Mouse (Mus musculus): Measurements from ENCODE around the gene 1700014D04Rik. TPM values are rescaled to one million over a fixed set of nuclear protein-coding genes. Genes with fewer than 3 reads are reported as not detected.
"Not testable (repeated sequence)": the region's sequence is repeated elsewhere in the genome, so short reads cannot be mapped to it uniquely, and the experiment has no call there.

1700014D04Rik gene
- polyA plus RNA-seq, 1 experiment from 2014 or later, result not detected

- H3K9me3 ChIP-seq (replicated peaks; ENCODE audit: low read length), result no peaks in the 10 kb centered on the region
- no peak overlapping the region for H3K4me2 ChIP-seq (ENCODE audit: low read length)
- H3K9ac ChIP-seq (ENCODE audit: low read depth, low read length), result no peak overlapping the region
- 72% methylated on average over 10 of the region's 10 CpGs for WGBS
- H3K27me3 ChIP-seq (ENCODE audit: insufficient read depth, low read length), result no peaks in the 10 kb centered on the region
- no peak overlapping the region for H3K27ac ChIP-seq
- H3K36me3 ChIP-seq (ENCODE audit: insufficient read depth, low read length), result no peaks in the 10 kb centered on the region
- ATAC-seq (replicated peaks; ENCODE audit: low FRiP score, low read depth) (no peak), DNase-seq (ENCODE audit: low spot score) (no peak)
- no peaks in the 10 kb centered on the region for H3K4me1 ChIP-seq (replicated peaks; ENCODE audit: insufficient read depth, low read length)
- H3K4me3 ChIP-seq (replicated peaks; ENCODE audit: low read depth, low read length), result no peak overlapping the region
- TF ChIP-seq CTCF (IDR thresholded peaks at IDR 0.05; ENCODE audit: low read depth), result peak; percentile 60
Observed at GRCm38 (mm10) chr13:59741697-59742096, 4.9 kb downstream of the 1700014D04Rik start.

- H3K9ac ChIP-seq (ENCODE audit: low read depth, low read length), result no peak overlapping the region
- no peaks in the 10 kb centered on the region for H3K27me3 ChIP-seq (ENCODE audit: insufficient read depth, low read length)
- no peak for ATAC-seq (replicated peaks; ENCODE audit: low FRiP score, low read depth)
- no peak for DNase-seq (ENCODE audit: low spot score)
- TF ChIP-seq CTCF (IDR thresholded peaks at IDR 0.05; ENCODE audit: low read depth), result no peak
- H3K9me3 ChIP-seq (replicated peaks; ENCODE audit: low read length), result no peaks in the 10 kb centered on the region
- H3K4me3 ChIP-seq (replicated peaks; ENCODE audit: low read depth, low read length), result no peak overlapping the region
- H3K27ac ChIP-seq, result no peak overlapping the region
- 66% methylated on average over 11 of the region's 11 CpGs for WGBS
- H3K36me3 ChIP-seq (ENCODE audit: insufficient read depth, low read length), result no peaks in the 10 kb centered on the region
- H3K4me1 ChIP-seq (replicated peaks; ENCODE audit: insufficient read depth, low read length), result no peaks in the 10 kb centered on the region
- no peak overlapping the region for H3K4me2 ChIP-seq (ENCODE audit: low read length)
Observed at GRCm38 (mm10) chr13:59741096-59741495, 5.5 kb downstream of the 1700014D04Rik start.

DNA sequence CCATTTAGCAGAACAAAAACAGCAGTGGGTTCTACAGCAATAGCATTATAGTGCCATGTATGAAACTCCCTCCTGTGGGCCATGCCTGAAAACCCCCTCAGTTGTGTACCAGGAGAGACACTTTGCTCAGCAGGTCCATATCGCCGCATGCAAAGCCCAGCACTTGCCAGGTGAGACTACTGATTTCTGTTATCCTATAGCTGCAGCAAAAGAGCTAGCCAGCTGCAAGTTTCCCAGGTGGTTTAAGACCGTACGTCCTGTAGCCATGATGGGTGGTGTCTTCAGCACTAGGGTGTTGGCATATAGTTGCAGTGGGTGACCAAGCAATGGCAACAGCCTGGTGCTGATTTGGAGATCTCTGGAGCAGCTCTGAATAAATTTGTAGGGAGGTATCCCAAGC, 7.2 kb downstream of the 1700014D04Rik start:
- 91% methylated on average over 4 of the region's 4 CpGs for WGBS
- no peak for DNase-seq (ENCODE audit: low spot score)
- Histone ChIP-seq H3K27ac (no peak overlapping the region), H3K4me1 (replicated peaks; ENCODE audit: insufficient read depth, low read length) (no peaks in the 10 kb centered on the region), H3K4me2 (ENCODE audit: low read length) (no peak overlapping the region), H3K36me3 (ENCODE audit: insufficient read depth, low read length) (no peaks in the 10 kb centered on the region), H3K9me3 (replicated peaks; ENCODE audit: low read length) (no peaks in the 10 kb centered on the region), H3K4me3 (replicated peaks; ENCODE audit: low read depth, low read length) (no peak overlapping the region), H3K27me3 (ENCODE audit: insufficient read depth, low read length) (no peaks in the 10 kb centered on the region), H3K9ac (ENCODE audit: low read depth, low read length) (no peak overlapping the region)
- no peak for TF ChIP-seq CTCF (IDR thresholded peaks at IDR 0.05; ENCODE audit: low read depth)
- ATAC-seq (replicated peaks; ENCODE audit: low FRiP score, low read depth), result no peak

DNA sequence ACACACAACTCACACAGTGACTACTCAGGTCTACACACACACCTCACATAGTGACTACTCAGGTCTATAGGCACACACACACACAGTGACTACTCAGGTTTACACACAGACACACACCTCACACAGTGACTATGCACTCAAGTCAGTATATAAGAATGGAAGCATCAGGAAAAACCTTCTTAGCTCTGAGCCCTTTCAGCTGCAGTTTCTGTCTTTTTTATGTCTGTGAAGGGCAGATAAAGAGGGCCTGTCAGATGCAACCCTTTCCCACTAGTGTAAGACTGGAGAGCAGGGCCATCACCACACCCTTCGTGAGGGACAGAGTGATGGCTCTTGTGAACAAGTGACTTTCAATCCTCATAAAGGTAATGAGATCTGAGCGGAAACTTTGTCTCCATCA, 8.1 kb downstream of the 1700014D04Rik start:
- Histone ChIP-seq H3K4me1 (replicated peaks; ENCODE audit: insufficient read depth, low read length) (no peaks in the 10 kb centered on the region), H3K9me3 (replicated peaks; ENCODE audit: low read length) (no peaks in the 10 kb centered on the region), H3K36me3 (ENCODE audit: insufficient read depth, low read length) (no peaks in the 10 kb centered on the region), H3K27ac (no peak overlapping the region), H3K9ac (ENCODE audit: low read depth, low read length) (no peak overlapping the region), H3K4me3 (replicated peaks; ENCODE audit: low read depth, low read length) (no peak overlapping the region), H3K27me3 (ENCODE audit: insufficient read depth, low read length) (no peaks in the 10 kb centered on the region), H3K4me2 (ENCODE audit: low read length) (no peak overlapping the region)
- ATAC-seq (replicated peaks; ENCODE audit: low FRiP score, low read depth), result no peak
- WGBS, result 79% methylated on average over 2 of the region's 2 CpGs
- no peak for DNase-seq (ENCODE audit: low spot score)
- TF ChIP-seq CTCF (IDR thresholded peaks at IDR 0.05; ENCODE audit: low read depth), result no peak

DNA sequence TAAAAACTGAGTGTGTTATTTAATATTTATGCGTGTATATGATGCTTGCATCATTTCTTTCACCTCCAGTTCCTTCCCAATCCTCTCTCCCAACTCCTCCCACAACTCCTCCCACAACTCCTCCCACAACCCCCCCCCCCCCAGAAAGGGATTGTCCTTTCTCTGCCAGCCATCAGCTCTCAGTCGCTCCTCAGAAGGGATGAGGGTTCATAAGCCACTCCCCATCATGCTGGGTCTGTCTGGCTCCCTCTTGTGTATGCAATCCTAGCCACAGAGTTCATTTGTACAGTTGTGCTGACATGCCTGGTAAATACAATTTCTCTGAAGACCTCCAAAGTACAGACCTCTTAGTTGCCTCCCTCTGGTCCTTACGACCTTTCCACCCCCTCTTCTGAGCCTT, 11.4 kb downstream of the 1700014D04Rik start:
- TF ChIP-seq CTCF (IDR thresholded peaks at IDR 0.05; ENCODE audit: low read depth), result peak; percentile 55; the same call in 1 of the 2 replicates
- no peak overlapping the region for H3K9ac ChIP-seq (ENCODE audit: low read depth, low read length)
- no peaks in the 10 kb centered on the region for H3K4me1 ChIP-seq (replicated peaks; ENCODE audit: insufficient read depth, low read length)
- peak; percentile 83 for DNase-seq (ENCODE audit: low spot score)
- H3K36me3 ChIP-seq (ENCODE audit: insufficient read depth, low read length), result no peaks in the 10 kb centered on the region
- H3K9me3 ChIP-seq (replicated peaks; ENCODE audit: low read length), result no peaks in the 10 kb centered on the region
- no peak overlapping the region for H3K4me3 ChIP-seq (replicated peaks; ENCODE audit: low read depth, low read length)
- WGBS, result 27% methylated on average over 3 of the region's 3 CpGs
- no peaks in the 10 kb centered on the region for H3K27me3 ChIP-seq (ENCODE audit: insufficient read depth, low read length)
- ATAC-seq (replicated peaks; ENCODE audit: low FRiP score, low read depth), result no peak; the same call in 1 of the 2 replicates
- H3K27ac ChIP-seq, result no peak overlapping the region
- no peak overlapping the region for H3K4me2 ChIP-seq (ENCODE audit: low read length)

GRCm38 (mm10) chr13:59734347-59734746, 12.2 kb downstream of the 1700014D04Rik start:
- not testable (repeated sequence) for H3K27ac ChIP-seq; H3K9me3 ChIP-seq (replicated peaks; ENCODE audit: low read length); H3K36me3 ChIP-seq (ENCODE audit: insufficient read depth, low read length); H3K27me3 ChIP-seq (ENCODE audit: insufficient read depth, low read length); ATAC-seq (replicated peaks; ENCODE audit: low FRiP score, low read depth); DNase-seq (ENCODE audit: low spot score); H3K4me1 ChIP-seq (replicated peaks; ENCODE audit: insufficient read depth, low read length); H3K4me2 ChIP-seq (ENCODE audit: low read length); H3K9ac ChIP-seq (ENCODE audit: low read depth, low read length); H3K4me3 ChIP-seq (replicated peaks; ENCODE audit: low read depth, low read length)
- WGBS, result 30% methylated on average over 6 of the region's 6 CpGs

DNA sequence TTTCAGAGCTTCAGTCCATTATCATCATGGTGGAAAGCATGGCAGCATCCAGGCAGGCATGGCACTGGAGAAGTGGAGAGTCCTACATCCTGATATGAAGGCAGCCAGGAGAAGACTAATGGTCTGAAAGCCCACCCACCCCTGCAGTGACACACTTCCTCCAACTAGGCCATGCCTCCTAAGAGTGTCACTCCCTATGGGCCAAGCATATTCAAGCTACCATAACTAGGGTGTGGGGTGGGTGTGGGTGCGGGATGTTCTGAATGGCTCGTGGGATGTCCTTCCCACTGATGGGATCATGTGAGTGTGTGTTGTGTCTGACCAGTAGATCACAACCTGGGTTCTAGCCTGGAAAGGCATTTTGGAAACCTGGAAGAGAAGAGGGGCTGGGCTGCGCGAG, 12.6 kb downstream of the 1700014D04Rik start:
- no peak overlapping the region for H3K4me2 ChIP-seq (ENCODE audit: low read length)
- H3K36me3 ChIP-seq (ENCODE audit: insufficient read depth, low read length), result no peaks in the 10 kb centered on the region
- ATAC-seq (replicated peaks; ENCODE audit: low FRiP score, low read depth) (no peak), DNase-seq (ENCODE audit: low spot score) (no peak)
- TF ChIP-seq CTCF (IDR thresholded peaks at IDR 0.05; ENCODE audit: low read depth), result no peak
- H3K27me3 ChIP-seq (ENCODE audit: insufficient read depth, low read length), result no peaks in the 10 kb centered on the region
- WGBS, result 91% methylated on average over 2 of the region's 4 CpGs
- H3K4me3 ChIP-seq (replicated peaks; ENCODE audit: low read depth, low read length), result no peak overlapping the region
- no peak overlapping the region for H3K27ac ChIP-seq
- no peaks in the 10 kb centered on the region for H3K4me1 ChIP-seq (replicated peaks; ENCODE audit: insufficient read depth, low read length)
- H3K9ac ChIP-seq (ENCODE audit: low read depth, low read length), result no peak overlapping the region
- H3K9me3 ChIP-seq (replicated peaks; ENCODE audit: low read length), result no peaks in the 10 kb centered on the region
